Mouse (Mus musculus): ENCODE measurements around the gene Timp2. TPM values are rescaled to one million over a fixed set of nuclear protein-coding genes. Genes with fewer than 3 reads are reported as not detected.

Gene Timp2
- polyA plus RNA-seq, 1 experiment from 2014 or later: 168 TPM

GRCm38 (mm10) chr11:118254159-118254951, 101.2 kb downstream of the Timp2 start:
- H3K4me2 ChIP-seq: 0 out of 2 replicates have a peak overlapping the region, but pooled peaks have one; percentile 2
- no peak overlapping the region for H3K4me3 ChIP-seq
- 16% methylated on average over 15 of the region's 15 CpGs for WGBS
- H3K9ac ChIP-seq: no peak overlapping the region
- 0 out of 2 replicates have a peak, but pooled peaks have one; percentile 16 for ATAC-seq (ENCODE audit: insufficient number of reproducible peaks, low FRiP score, low TSS enrichment, low read depth)
- no peaks in the 10 kb centered on the region for H3K9me3 ChIP-seq
- peak overlapping the region; percentile 88 for H3K27ac ChIP-seq
- H3K36me3 ChIP-seq: peaks cover 33% of the 10 kb centered on the region
- H3K4me1 ChIP-seq: peaks cover 23% of the 10 kb centered on the region
- no peaks in the 10 kb centered on the region for H3K27me3 ChIP-seq

- Histone ChIP-seq H3K4me3 (no peak overlapping the region), H3K4me1 (peaks cover 28% of the 10 kb centered on the region), H3K9ac (no peak overlapping the region), H3K9me3 (no peaks in the 10 kb centered on the region), H3K27me3 (no peaks in the 10 kb centered on the region), H3K4me2 (no peak overlapping the region), H3K36me3 (peaks cover 26% of the 10 kb centered on the region), H3K27ac (peak overlapping the region; percentile 88)
- ATAC-seq (ENCODE audit: insufficient number of reproducible peaks, low FRiP score, low TSS enrichment, low read depth): no peak
- 61% methylated on average over 7 of the region's 7 CpGs for WGBS
These were observed 101.9 kb downstream of the Timp2 start for GRCm38 (mm10) chr11:118253447-118254158.

Other genes starting within 250 kb of the Timp2 start
- 0.12 and 0.15 TPM in 2 replicates for gene Dnah17, start 225.1 kb downstream of the Timp2 start, polyA plus RNA-seq (2015; fragmentation: Nextera tagmentation; extraction: Ambion mirVana)
- 16.1 and 16.2 TPM in 2 replicates for gene Cyth1, start 107.1 kb downstream of the Timp2 start, polyA plus RNA-seq (2015; fragmentation: Nextera tagmentation; extraction: Ambion mirVana)
- 21.0 and 21.3 TPM in 2 replicates for gene Usp36, start 65.5 kb downstream of the Timp2 start, polyA plus RNA-seq (2015; fragmentation: Nextera tagmentation; extraction: Ambion mirVana)
- gene Cep295nl, start 13.2 kb downstream of the Timp2 start, polyA plus RNA-seq (2015; fragmentation: Nextera tagmentation; extraction: Ambion mirVana): 1.2 and 1.5 TPM in 2 replicates
- gene Lgals3bp, start 46.4 kb upstream of the Timp2 start, polyA plus RNA-seq (2015; fragmentation: Nextera tagmentation; extraction: Ambion mirVana): 8.0 and 11.5 TPM in 2 replicates
- 29.3 and 30.6 TPM in 2 replicates for gene Cant1, start 63.3 kb upstream of the Timp2 start, polyA plus RNA-seq (2015; fragmentation: Nextera tagmentation; extraction: Ambion mirVana)
- gene C1qtnf1, start 72.5 kb upstream of the Timp2 start, polyA plus RNA-seq (2015; fragmentation: Nextera tagmentation; extraction: Ambion mirVana): 12.1 and 14.8 TPM in 2 replicates
- 6.1 and 6.6 TPM in 2 replicates for gene Engase, start 121.1 kb upstream of the Timp2 start, polyA plus RNA-seq (2015; fragmentation: Nextera tagmentation; extraction: Ambion mirVana)

All from limb, embryonic 15.5 days (tissue).